Mouse (Mus musculus): ENCODE results near the gene Tex2.

Tex2 gene

GRCm38 (mm10) chr11:106600124-106600523 is 13.1 kb downstream of the Tex2 start:
- ChIA-PET CTCF (no interaction called here), POLR2A (interaction anchor here in 2 of 4 experiments (1.0 to 2.4 kb wide), 6 partner anchors 9 to 99 kb away, joined by 3 to 7 read pairs (median 5); no protein-coding TSS in a partner anchor)

- ChIA-PET POLR2A (interaction anchor here in 1 of 4 experiments (0.6 to 1.5 kb wide), 2 partner anchors 10 to 31 kb away, joined by 3 to 5 read pairs; no protein-coding TSS in a partner anchor), CTCF (interaction anchor here in 1 of 4 experiments (0.6 to 0.7 kb wide), 2 partner anchors 9 to 271 kb away, joined by 5 to 7 read pairs; no protein-coding TSS in a partner anchor)
Observed at GRCm38 (mm10) chr11:106599345-106599744, 13.9 kb downstream of the Tex2 start.

- ChIA-PET POLR2A (interaction anchor here in 3 of 4 experiments (0.6 to 3.1 kb wide), 17 partner anchors 8 to 181 kb away, joined by 3 to 15 read pairs (median 4); partner anchors contain the start of genes Polg2 (in 1 of the 3) and Tex2 (in 1 of the 3)), CTCF (interaction anchor here in 2 of 4 experiments (1.0 to 1.2 kb wide), 2 partner anchors 25 to 29 kb away, joined by 3 to 5 read pairs; no protein-coding TSS in a partner anchor)
Observed at GRCm38 (mm10) chr11:106598339-106598738, 14.9 kb downstream of the Tex2 start.

GRCm38 (mm10) chr11:106597737-106598330 is 15.4 kb downstream of the Tex2 start:
- ChIA-PET POLR2A (interaction anchor here in 3 of 4 experiments (0.6 to 3.1 kb wide), 24 partner anchors 9 to 686 kb away, joined by 3 to 15 read pairs (median 4); partner anchors contain the start of genes Polg2 (in 1 of the 3) and Tex2 (in 1 of the 3)), CTCF (interaction anchor here in 3 of 4 experiments (0.6 to 1.2 kb wide), 3 partner anchors 24 to 148 kb away, joined by 3 to 5 read pairs (median 5); no protein-coding TSS in a partner anchor)

- CTCF ChIA-PET, result interaction anchor here in 2 of 4 experiments (0.6 to 1.8 kb wide), 3 partner anchors 34 to 151 kb away, joined by 3 to 4 read pairs (median 4); no protein-coding TSS in a partner anchor
- POLR2A ChIA-PET, result interaction anchor here in 3 of 4 experiments (0.6 to 2.4 kb wide), 17 partner anchors 10 to 843 kb away, joined by 3 to 15 read pairs (median 4); partner anchors contain the start of genes Tex2 (in 2 of the 3) and Ern1 (in 1 of the 3)
Observed at GRCm38 (mm10) chr11:106591183-106591582, 22.0 kb downstream of the Tex2 start.

GRCm38 (mm10) chr11:106590143-106590542 is 23.1 kb downstream of the Tex2 start:
- POLR2A ChIA-PET, result interaction anchor here in 3 of 4 experiments (0.6 to 2.4 kb wide), 17 partner anchors 9 to 103 kb away, joined by 3 to 15 read pairs (median 4); partner anchors contain the start of genes Tex2 (in 2 of the 3) and Ern1 (in 1 of the 3)
- CTCF ChIA-PET, result interaction anchor here in 1 of 4 experiments (0.6 kb wide), 1 partner anchor 9 kb away, joined by 7 read pairs; no protein-coding TSS in a partner anchor

GRCm38 (mm10) chr11:106588781-106589180 is 24.4 kb downstream of the Tex2 start:
- POLR2A ChIA-PET, result interaction anchor here in 2 of 4 experiments (0.9 to 1.1 kb wide), 4 partner anchors 12 to 410 kb away, joined by 3 to 4 read pairs (median 3); partner anchors contain the start of gene Kpna2 (in 1 of the 2)
- CTCF ChIA-PET, result no interaction called here

GRCm38 (mm10) chr11:106587786-106588519 is 25.3 kb downstream of the Tex2 start:
- POLR2A ChIA-PET, result interaction anchor here in 2 of 4 experiments (1.0 to 3.5 kb wide), 7 partner anchors 9 to 32 kb away, joined by 3 to 21 read pairs (median 3); no protein-coding TSS in a partner anchor
- CTCF ChIA-PET, result no interaction called here

- POLR2A ChIA-PET, result no interaction called here
- CTCF ChIA-PET, result no interaction called here
Observed at GRCm38 (mm10) chr11:106583801-106584200, 29.4 kb downstream of the Tex2 start.

- CTCF ChIA-PET, result interaction anchor here in 2 of 4 experiments (0.6 to 1.3 kb wide), 3 partner anchors 32 to 146 kb away, joined by 3 to 9 read pairs (median 3); partner anchors contain the start of gene Tex2 (in 1 of the 2)
- POLR2A ChIA-PET, result interaction anchor here in 3 of 4 experiments (0.6 to 3.3 kb wide), 27 partner anchors 8 to 306 kb away, joined by 3 to 19 read pairs (median 4); partner anchors contain the start of genes Tex2 (in 2 of the 3), Cep95 (in 1 of the 3), Ddx5 (in 1 of the 3) and Tcam1 (in 1 of the 3)
Observed at GRCm38 (mm10) chr11:106581357-106581756, 31.9 kb downstream of the Tex2 start.

- ChIA-PET CTCF (interaction anchor here in 2 of 4 experiments (0.6 to 1.3 kb wide), 4 partner anchors 33 to 162 kb away, joined by 3 to 9 read pairs (median 6); partner anchors contain the start of gene Tex2 (in 1 of the 2)), POLR2A (interaction anchor here in 3 of 4 experiments (0.6 to 3.3 kb wide), 22 partner anchors 10 to 305 kb away, joined by 3 to 19 read pairs (median 4); partner anchors contain the start of genes Tex2 (in 2 of the 3) and Tcam1 (in 1 of the 3))
Observed at GRCm38 (mm10) chr11:106580468-106580867, 32.8 kb downstream of the Tex2 start.

GRCm38 (mm10) chr11:106579957-106580356 is 33.3 kb downstream of the Tex2 start:
- ChIA-PET POLR2A (interaction anchor here in 3 of 4 experiments (0.5 to 3.3 kb wide), 18 partner anchors 10 to 969 kb away, joined by 3 to 19 read pairs (median 5); partner anchors contain the start of gene Tex2 (in 1 of the 3)), CTCF (interaction anchor here in 2 of 4 experiments (0.6 kb wide), 2 partner anchors 38 to 163 kb away, joined by 8 to 9 read pairs; no protein-coding TSS in a partner anchor)

- CTCF ChIA-PET, result interaction anchor here in 2 of 4 experiments (0.6 kb wide), 2 partner anchors 39 to 180 kb away, joined by 3 to 8 read pairs; no protein-coding TSS in a partner anchor
- POLR2A ChIA-PET, result interaction anchor here in 3 of 4 experiments (0.7 to 2.7 kb wide), 13 partner anchors 10 to 149 kb away, joined by 3 to 11 read pairs (median 4); no protein-coding TSS in a partner anchor
Observed at GRCm38 (mm10) chr11:106579146-106579545, 34.1 kb downstream of the Tex2 start.

- ChIA-PET POLR2A (interaction anchor here in 3 of 4 experiments (0.9 to 11.6 kb wide), 16 partner anchors 8 to 146 kb away, joined by 3 to 154 read pairs (median 4); no protein-coding TSS in a partner anchor), CTCF (interaction anchor here in 1 of 4 experiments (0.6 kb wide), 1 partner anchor 12 kb away, joined by 3 read pairs; no protein-coding TSS in a partner anchor)
Observed at GRCm38 (mm10) chr11:106577624-106578355, 35.4 kb downstream of the Tex2 start.

- ChIA-PET CTCF (interaction anchor here in 3 of 4 experiments (0.6 to 1.1 kb wide), 3 partner anchors 62 to 168 kb away, joined by 3 to 4 read pairs (median 3); no protein-coding TSS in a partner anchor), POLR2A (interaction anchor here (0.6 to 20.8 kb wide), 47 partner anchors 9 to 939 kb away, joined by 3 to 363 read pairs (median 6); partner anchors contain the start of genes Tex2 (in 3 of the 4), Cep95 (in 2 of the 4), Ddx5 (in 2 of the 4) and Ern1 (in 2 of the 4))
Observed at GRCm38 (mm10) chr11:106574456-106574855, 38.8 kb downstream of the Tex2 start.

- POLR2A ChIA-PET, result interaction anchor here (0.5 to 20.8 kb wide), 65 partner anchors 8 to 938 kb away, joined by 3 to 363 read pairs (median 6); partner anchors contain the start of genes Tex2 (in 3 of the 4), Ern1 (in 2 of the 4), Cep95 (in 1 of the 4) and Ddx5 (in 1 of the 4)
- CTCF ChIA-PET, result interaction anchor here (0.6 to 1.4 kb wide), 10 partner anchors 12 to 239 kb away, joined by 3 to 8 read pairs (median 4); partner anchors contain the start of gene Tex2 (in 1 of the 4)
Observed at GRCm38 (mm10) chr11:106573476-106574240, 39.6 kb downstream of the Tex2 start.

Data from embryonic stem cell, embryonic (primary cell).